Mouse (Mus musculus) limb, embryonic 10.5 days (tissue): ENCODE data around the gene Ctdnep1. TPM values are rescaled to one million over a fixed set of nuclear protein-coding genes. Genes with fewer than 3 reads are reported as not detected.

Experiments used
- DNase-seq: peaks from one replicate; pipeline ENCODE4 v3.0.0-alpha.2; 2017; ENCODE audit warnings: low spot score
- H3K27ac ChIP-seq: fragments of 300-500 bp; sonication (generic); 2 replicates; pipeline ENCODE4 v1.5.1; 2016; ENCODE audit warnings: mild to moderate bottlenecking
- H3K27me3 ChIP-seq: fragments of 300-500 bp; sonication (generic); 2 replicates; pipeline ENCODE4 v1.6.1; 2016; ENCODE audit warnings: low read depth, mild to moderate bottlenecking; ENCODE audit not compliant: poor library complexity, severe bottlenecking
- H3K36me3 ChIP-seq: fragments of 300-500 bp; sonication (generic); 2 replicates; pipeline ENCODE4 v1.6.1; 2016; ENCODE audit warnings: mild to moderate bottlenecking, moderate library complexity
- H3K4me1 ChIP-seq: fragments of 300-500 bp; sonication (generic); 2 replicates; pipeline ENCODE4 v1.6.1; 2016
- H3K4me3 ChIP-seq: fragments of 300-500 bp; sonication (generic); 2 replicates; pipeline ENCODE4 v1.5.1; 2016; ENCODE audit warnings: mild to moderate bottlenecking, moderate library complexity
- H3K9me3 ChIP-seq: fragments of 300-500 bp; sonication (generic); replicated peaks from 2 replicates; pipeline ENCODE4 v1.6.1; 2016; ENCODE audit warnings: mild to moderate bottlenecking
- WGBS: fragments of 180-500 bp; shearing (Covaris S2); methylation state at CpG from one replicate; pipeline ENCODE4 v1.1.7; 2016; 5-methylcytosine and 5-hydroxymethylcytosine counted together
- polyA plus RNA-seq: library from polyadenylated mRNA; unstranded; fragments of >200 nt; fragmentation: Nextera tagmentation; extraction: Ambion mirVana; gene quantifications from 2 replicates; pipeline ENCODE4 v1.2.1, GENCODE M21; 2016

Ctdnep1 gene
- polyA plus RNA-seq, 1 experiment from 2014 or later: 24.8 TPM

GRCm38 (mm10) chr11:69979827-69980195, 1.1 kb upstream of the Ctdnep1 start:
- H3K27me3 ChIP-seq: no peaks in the 10 kb centered on the region
- H3K4me3 ChIP-seq: peak overlapping the region; percentile 98
- 3% methylated on average over 16 of the region's 16 CpGs for WGBS
- H3K27ac ChIP-seq: peak overlapping the region; percentile 98
- no peaks in the 10 kb centered on the region for H3K9me3 ChIP-seq
- H3K4me1 ChIP-seq: peaks cover 26% of the 10 kb centered on the region
- peaks cover 62% of the 10 kb centered on the region for H3K36me3 ChIP-seq
- DNase-seq: no peak

GRCm38 (mm10) chr11:69980196-69981140, 488 bp upstream of the Ctdnep1 start:
- peaks cover 26% of the 10 kb centered on the region for H3K4me1 ChIP-seq
- H3K36me3 ChIP-seq: peaks cover 62% of the 10 kb centered on the region
- H3K9me3 ChIP-seq: no peaks in the 10 kb centered on the region
- DNase-seq: peak; percentile 99
- H3K4me3 ChIP-seq: peak overlapping the region; percentile 98
- under 1% methylated on average over 51 of the region's 60 CpGs for WGBS
- no peaks in the 10 kb centered on the region for H3K27me3 ChIP-seq
- H3K27ac ChIP-seq: peak overlapping the region; percentile 98

- H3K27ac ChIP-seq: peak within 1 kb of the TSS; percentile 98
- H3K4me3 ChIP-seq: peak within 1 kb of the TSS; percentile 98
- H3K9me3 ChIP-seq: no peaks in the 10 kb centered on the region
- no peak for DNase-seq
- no peaks in the 10 kb centered on the region for H3K27me3 ChIP-seq
- 65% methylated on average over 8 of the region's 8 CpGs for WGBS
- H3K4me1 ChIP-seq: peaks cover 26% of the 10 kb centered on the region
- peaks cover 61% of the 10 kb centered on the region for H3K36me3 ChIP-seq
These were observed 1.3 kb downstream of the Ctdnep1 start, which contains the start of gene Elp5 for GRCm38 (mm10) chr11:69982225-69982624. Elp5 (minus strand) TSS chr11:69982517.

GRCm38 (mm10) chr11:69982877-69983276, 1.9 kb downstream of the Ctdnep1 start:
- peak overlapping the region; percentile 98 for H3K4me3 ChIP-seq
- H3K27me3 ChIP-seq: no peaks in the 10 kb centered on the region
- peaks cover 26% of the 10 kb centered on the region for H3K4me1 ChIP-seq
- no peak for DNase-seq
- WGBS: 44% methylated on average over 5 of the region's 5 CpGs
- H3K36me3 ChIP-seq: peaks cover 61% of the 10 kb centered on the region
- no peaks in the 10 kb centered on the region for H3K9me3 ChIP-seq
- H3K27ac ChIP-seq: peak overlapping the region; percentile 50; the same call in 1 of the 2 replicates

GRCm38 (mm10) chr11:69983377-69983776, 2.4 kb downstream of the Ctdnep1 start:
- no peak for DNase-seq
- H3K27me3 ChIP-seq: no peaks in the 10 kb centered on the region
- no peaks in the 10 kb centered on the region for H3K9me3 ChIP-seq
- H3K27ac ChIP-seq: no peak overlapping the region
- H3K4me1 ChIP-seq: peaks cover 26% of the 10 kb centered on the region
- H3K36me3 ChIP-seq: peaks cover 61% of the 10 kb centered on the region
- peak overlapping the region; percentile 98 for H3K4me3 ChIP-seq
- 89% methylated on average over 4 of the region's 4 CpGs for WGBS

- Histone ChIP-seq H3K36me3 (peaks cover 65% of the 10 kb centered on the region), H3K4me1 (peaks cover 22% of the 10 kb centered on the region), H3K4me3 (0 out of 2 replicates have a peak overlapping the region, but pooled peaks have one; percentile 6), H3K27me3 (no peaks in the 10 kb centered on the region), H3K27ac (no peak overlapping the region), H3K9me3 (no peaks in the 10 kb centered on the region)
- 90% methylated on average over 8 of the region's 8 CpGs for WGBS
- no peak for DNase-seq
These were observed 3.5 kb downstream of the Ctdnep1 start for GRCm38 (mm10) chr11:69984431-69984830.

- peaks cover 19% of the 10 kb centered on the region for H3K4me1 ChIP-seq
- no peak overlapping the region for H3K27ac ChIP-seq
- WGBS: 86% methylated on average over 8 of the region's 8 CpGs
- no peaks in the 10 kb centered on the region for H3K27me3 ChIP-seq
- H3K36me3 ChIP-seq: peaks cover 71% of the 10 kb centered on the region
- H3K9me3 ChIP-seq: no peaks in the 10 kb centered on the region
- no peak for DNase-seq
- H3K4me3 ChIP-seq: no peak overlapping the region
These were observed 9.0 kb downstream of the Ctdnep1 start for GRCm38 (mm10) chr11:69989949-69990348.

GRCm38 (mm10) chr11:69990850-69991691, 10.1 kb downstream of the Ctdnep1 start, which contains the start of gene Gabarap:
Gabarap (plus strand) TSS chr11:69991143.
- Histone ChIP-seq H3K4me1 (peaks cover 22% of the 10 kb centered on the region), H3K36me3 (peaks cover 63% of the 10 kb centered on the region), H3K27me3 (no peaks in the 10 kb centered on the region), H3K27ac (peak within 1 kb of the TSS; percentile 89), H3K9me3 (no peaks in the 10 kb centered on the region), H3K4me3 (peak within 1 kb of the TSS; percentile 69)
- WGBS: under 1% methylated on average over 40 of the region's 40 CpGs
- DNase-seq: peak; percentile 96

- Histone ChIP-seq H3K27me3 (no peaks in the 10 kb centered on the region), H3K9me3 (no peaks in the 10 kb centered on the region), H3K4me1 (peaks cover 22% of the 10 kb centered on the region), H3K36me3 (peaks cover 57% of the 10 kb centered on the region), H3K27ac (peak overlapping the region; percentile 89), H3K4me3 (peak overlapping the region; percentile 69)
- DNase-seq: no peak
- WGBS: under 1% methylated on average over 15 of the region's 15 CpGs
These were observed 10.8 kb downstream of the Ctdnep1 start for GRCm38 (mm10) chr11:69991711-69992110.

GRCm38 (mm10) chr11:69992396-69992795, 11.4 kb downstream of the Ctdnep1 start:
- Histone ChIP-seq H3K4me3 (peak overlapping the region; percentile 69), H3K9me3 (no peaks in the 10 kb centered on the region), H3K36me3 (peaks cover 50% of the 10 kb centered on the region), H3K4me1 (peaks cover 27% of the 10 kb centered on the region), H3K27me3 (no peaks in the 10 kb centered on the region), H3K27ac (no peak overlapping the region)
- no peak for DNase-seq
- WGBS: 85% methylated on average over 10 of the region's 10 CpGs

- Histone ChIP-seq H3K4me3 (0 out of 2 replicates have a peak overlapping the region, but pooled peaks have one; percentile 69), H3K9me3 (no peaks in the 10 kb centered on the region), H3K4me1 (peaks cover 32% of the 10 kb centered on the region), H3K27me3 (no peaks in the 10 kb centered on the region), H3K27ac (no peak overlapping the region), H3K36me3 (peaks cover 50% of the 10 kb centered on the region)
- 87% methylated on average over 3 of the region's 3 CpGs for WGBS
- DNase-seq: no peak
These were observed 12.0 kb downstream of the Ctdnep1 start for GRCm38 (mm10) chr11:69992932-69993331.

- Histone ChIP-seq H3K27ac (no peak overlapping the region), H3K9me3 (no peaks in the 10 kb centered on the region), H3K4me3 (peak overlapping the region; percentile 98), H3K4me1 (peaks cover 42% of the 10 kb centered on the region), H3K36me3 (peaks cover 50% of the 10 kb centered on the region), H3K27me3 (no peaks in the 10 kb centered on the region)
- DNase-seq: no peak
- WGBS: 87% methylated on average over 11 of the region's 11 CpGs
These were observed 13.6 kb downstream of the Ctdnep1 start for GRCm38 (mm10) chr11:69994401-69995090.
